Mouse (Mus musculus) adrenal gland, postnatal 4 days (tissue): ENCODE results near the gene Itch. TPM values are rescaled to one million over a fixed set of nuclear protein-coding genes. Genes with fewer than 3 reads are reported as not detected.
"Not testable (repeated sequence)": the region's sequence is repeated elsewhere in the genome, so short reads cannot be mapped to it uniquely, and the experiment has no call there.

Source experiments
- DNase-seq, 2 experiments: peaks; one replicate each; pipeline ENCODE4 v3.0.0; 2021 to 2022; ENCODE audit warnings: low spot score in 2 of 2, mixed read lengths in 2 of 2
- long read RNA-seq, 2 experiments: library from polyadenylated mRNA; stranded (forward); transcript quantifications; one replicate each; pipeline ENCODE4 v2.0.0; 2021
- total RNA-seq, 2 experiments: library from RNA; stranded (reverse); gene quantifications; 2 replicates each; pipeline ENCODE4 v1.2.3; 2021

The Itch gene
- total RNA-seq: 10 to 100 TPM; 51.8 to 52.8 TPM
- long read RNA-seq, experiment 1, full-length matches to known transcripts: 8 of 17 reads
- long read RNA-seq, experiment 1, partial matches to known transcripts: 2 of 17 reads
- long read RNA-seq, experiment 1, other reads (novel, unspliced or antisense): 7 of 17 reads
- long read RNA-seq, experiment 2, full-length matches to known transcripts: 18 of 31 reads
- long read RNA-seq, experiment 2, partial matches to known transcripts: 7 of 31 reads
- long read RNA-seq, experiment 2, other reads (novel, unspliced or antisense): 6 of 31 reads

GRCm38 (mm10) chr2:155133011-155133976 lies at the start of gene Itch:
TSS of gene Itch (plus strand) at chr2:155133509.
- peak; percentile 79 to 85 for DNase-seq

- no peak for DNase-seq
These were observed 48.8 kb upstream of the Itch start for GRCm38 (mm10) chr2:155084546-155084945.

- DNase-seq: no peak
These were observed 47.0 kb upstream of the Itch start for GRCm38 (mm10) chr2:155086328-155086727.

- DNase-seq: no peak
These were observed 45.0 kb upstream of the Itch start for GRCm38 (mm10) chr2:155088264-155088663.

GRCm38 (mm10) chr2:155090909-155091742 lies 42.2 kb upstream of the Itch start:
- DNase-seq: no peak

GRCm38 (mm10) chr2:155091743-155092075 lies 41.6 kb upstream of the Itch start:
- DNase-seq: no peak

GRCm38 (mm10) chr2:155093418-155093817 lies 39.9 kb upstream of the Itch start:
- DNase-seq: no peak

GRCm38 (mm10) chr2:155098720-155099380 lies 34.5 kb upstream of the Itch start:
- DNase-seq: no peak

GRCm38 (mm10) chr2:155099421-155099820 lies 33.9 kb upstream of the Itch start:
- DNase-seq: no peak

GRCm38 (mm10) chr2:155099994-155100795 lies 33.1 kb upstream of the Itch start:
- no peak for DNase-seq

- no peak for DNase-seq
These were observed 32.5 kb upstream of the Itch start for GRCm38 (mm10) chr2:155100796-155101259.

- DNase-seq: no peak
These were observed 31.5 kb upstream of the Itch start for GRCm38 (mm10) chr2:155101761-155102181.

- DNase-seq: no peak
These were observed 29.7 kb upstream of the Itch start for GRCm38 (mm10) chr2:155103607-155104006.

GRCm38 (mm10) chr2:155107276-155107675 lies 26.0 kb upstream of the Itch start:
- not testable (repeated sequence) for DNase-seq

GRCm38 (mm10) chr2:155115216-155115830 lies 18.0 kb upstream of the Itch start:
- DNase-seq: no peak

- DNase-seq: peak; percentile 4 to 8
These were observed 910 bp downstream of the Itch start for GRCm38 (mm10) chr2:155133977-155134860.

GRCm38 (mm10) chr2:155135092-155135491 lies 1.8 kb downstream of the Itch start:
- no peak for DNase-seq

- no peak for DNase-seq
These were observed 2.2 kb downstream of the Itch start for GRCm38 (mm10) chr2:155135534-155135933.
